Mouse (Mus musculus): ENCODE results near the gene Nol12. TPM values are rescaled to one million over a fixed set of nuclear protein-coding genes. Genes with fewer than 3 reads are reported as not detected.
A peak's percentile ranks its signal among the peaks of the same experiment; 100 is the strongest.

Nol12 gene
- polyA plus RNA-seq, 1 experiment: 50.1 TPM

DNA sequence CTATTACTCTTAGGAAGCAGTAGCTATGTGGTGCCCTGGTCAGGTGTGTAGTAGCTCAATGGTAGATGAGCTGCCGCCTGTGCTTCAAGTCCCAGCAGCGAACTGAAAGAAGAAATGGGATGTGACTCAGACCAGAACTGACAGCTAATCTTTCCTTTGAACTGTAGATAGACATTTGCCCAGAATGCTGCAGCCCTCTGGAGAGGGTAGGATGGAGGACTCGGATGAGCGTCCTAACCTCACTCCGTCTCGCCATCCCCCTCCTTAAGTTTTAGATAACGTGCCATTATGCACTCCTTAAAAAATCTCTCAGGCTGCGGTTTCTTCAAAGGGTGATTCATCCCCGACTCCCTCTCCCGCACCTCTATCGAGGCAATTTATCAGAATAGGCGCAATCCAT is 14.8 kb upstream of the Nol12 start:
- TF ChIP-seq POLR2A (IDR thresholded peaks at IDR 0.05; ENCODE audit: borderline replicate concordance, extremely low read depth, insufficient read depth, insufficient read length, poor library complexity, severe bottlenecking) (no peak), CTCF (IDR thresholded peaks at IDR 0.05; ENCODE audit: borderline replicate concordance, extremely low read depth, insufficient read depth, insufficient read length) (no peak)
- no peak for DNase-seq (ENCODE audit: low read depth)

- TF ChIP-seq CTCF (IDR thresholded peaks at IDR 0.05; ENCODE audit: borderline replicate concordance, extremely low read depth, insufficient read depth, insufficient read length): no peak
- DNase-seq (ENCODE audit: low read depth): no peak
These were observed 12.0 kb upstream of the Nol12 start for GRCm38 (mm10) chr15:78922700-78923099.

- no peak for DNase-seq (ENCODE audit: low read depth)
- TF ChIP-seq POLR2A (IDR thresholded peaks at IDR 0.05; ENCODE audit: borderline replicate concordance, extremely low read depth, insufficient read depth, insufficient read length, poor library complexity, severe bottlenecking) (no peak), CTCF (IDR thresholded peaks at IDR 0.05; ENCODE audit: borderline replicate concordance, extremely low read depth, insufficient read depth, insufficient read length) (no peak)
These were observed 11.1 kb upstream of the Nol12 start for GRCm38 (mm10) chr15:78923585-78923984.

DNA sequence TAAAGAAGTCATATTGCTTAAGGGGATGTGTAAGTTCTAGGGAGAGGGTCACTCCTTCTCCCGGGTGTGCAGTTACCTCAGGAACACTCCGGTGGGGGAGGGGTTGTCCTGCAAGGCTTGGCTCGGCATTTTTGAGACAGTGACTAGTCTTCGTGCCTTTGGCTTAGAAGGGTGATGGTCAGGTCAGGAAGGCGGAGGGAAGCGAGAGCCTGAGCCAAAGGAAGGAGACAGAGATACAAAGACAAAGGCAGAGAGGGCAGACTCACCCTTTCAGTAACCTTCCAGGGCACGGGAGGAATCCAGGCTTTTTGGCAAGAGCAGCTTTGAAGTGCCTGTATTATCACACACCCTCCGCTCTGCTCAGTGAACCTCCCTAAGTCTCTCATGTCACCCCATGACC is 9.6 kb upstream of the Nol12 start:
- DNase-seq (ENCODE audit: low read depth): no peak
- TF ChIP-seq CTCF (IDR thresholded peaks at IDR 0.05; ENCODE audit: borderline replicate concordance, extremely low read depth, insufficient read depth, insufficient read length): no peak
- no peak for TF ChIP-seq POLR2A (IDR thresholded peaks at IDR 0.05; ENCODE audit: borderline replicate concordance, extremely low read depth, insufficient read depth, insufficient read length, poor library complexity, severe bottlenecking)

DNA sequence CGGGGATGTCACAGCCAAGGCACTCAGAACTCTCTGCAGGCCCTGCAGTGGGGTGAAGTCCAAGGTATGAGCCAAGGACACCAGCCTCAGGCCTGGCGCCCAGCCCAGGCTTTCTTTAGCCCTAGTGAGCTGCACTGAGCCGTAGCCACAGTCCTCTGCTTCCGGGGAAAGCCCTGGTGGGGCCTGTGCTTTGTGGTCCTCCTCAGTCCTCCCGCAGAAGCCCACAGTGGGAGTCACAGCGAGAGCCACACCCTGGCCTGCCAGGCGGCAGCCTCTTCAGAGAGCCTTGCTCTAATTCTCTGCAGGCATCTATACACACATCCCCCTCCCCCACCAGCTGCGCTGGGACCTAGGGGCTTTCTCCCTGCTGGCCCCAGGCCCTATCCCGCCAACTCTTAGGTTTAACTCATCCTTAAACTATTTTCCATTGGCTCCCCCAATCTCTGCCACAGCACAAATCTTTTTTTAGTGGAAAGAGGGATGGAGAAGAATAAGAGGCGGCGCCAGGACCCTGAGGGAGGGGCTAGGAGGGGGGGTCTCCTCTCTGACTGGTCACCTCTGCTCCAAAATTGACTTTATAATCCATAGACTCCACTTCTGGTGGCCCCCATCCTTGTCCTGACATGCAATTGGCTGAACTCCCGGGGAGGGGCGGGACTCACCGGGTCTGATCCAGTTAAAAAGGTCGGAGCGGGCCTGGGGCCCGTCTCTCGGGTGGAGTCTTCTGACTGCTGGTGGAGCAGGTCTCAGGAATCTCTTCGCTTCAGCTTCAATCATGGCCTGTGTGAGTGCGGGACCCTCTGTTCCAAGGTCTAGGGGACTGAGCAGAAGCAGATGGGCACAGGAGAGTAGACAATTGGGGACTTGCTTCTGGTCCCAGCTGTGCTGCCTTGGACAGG is 8.5 kb upstream of the Nol12 start, which contains the start of gene Lgals1:
Gene Lgals1 (plus strand): TSS at position 705 of the 899 bp plus-strand sequence.
- TF ChIP-seq POLR2A (IDR thresholded peaks at IDR 0.05; ENCODE audit: borderline replicate concordance, extremely low read depth, insufficient read depth, insufficient read length, poor library complexity, severe bottlenecking): peak; percentile 19; the same call in 1 of the 2 replicates
- no peak for TF ChIP-seq CTCF (IDR thresholded peaks at IDR 0.05; ENCODE audit: borderline replicate concordance, extremely low read depth, insufficient read depth, insufficient read length)
- peak; percentile 80 for DNase-seq (ENCODE audit: low read depth)

- no peak for TF ChIP-seq POLR2A (IDR thresholded peaks at IDR 0.05; ENCODE audit: borderline replicate concordance, extremely low read depth, insufficient read depth, insufficient read length, poor library complexity, severe bottlenecking)
- TF ChIP-seq CTCF (IDR thresholded peaks at IDR 0.05; ENCODE audit: borderline replicate concordance, extremely low read depth, insufficient read depth, insufficient read length): no peak
- DNase-seq (ENCODE audit: low read depth): no peak
These were observed 7.5 kb upstream of the Nol12 start for GRCm38 (mm10) chr15:78927021-78927787.

GRCm38 (mm10) chr15:78927788-78928457 is 6.8 kb upstream of the Nol12 start:
- no peak for TF ChIP-seq POLR2A (IDR thresholded peaks at IDR 0.05; ENCODE audit: borderline replicate concordance, extremely low read depth, insufficient read depth, insufficient read length, poor library complexity, severe bottlenecking)
- no peak for TF ChIP-seq CTCF (IDR thresholded peaks at IDR 0.05; ENCODE audit: borderline replicate concordance, extremely low read depth, insufficient read depth, insufficient read length)
- peak; percentile 86 for DNase-seq (ENCODE audit: low read depth)

DNA sequence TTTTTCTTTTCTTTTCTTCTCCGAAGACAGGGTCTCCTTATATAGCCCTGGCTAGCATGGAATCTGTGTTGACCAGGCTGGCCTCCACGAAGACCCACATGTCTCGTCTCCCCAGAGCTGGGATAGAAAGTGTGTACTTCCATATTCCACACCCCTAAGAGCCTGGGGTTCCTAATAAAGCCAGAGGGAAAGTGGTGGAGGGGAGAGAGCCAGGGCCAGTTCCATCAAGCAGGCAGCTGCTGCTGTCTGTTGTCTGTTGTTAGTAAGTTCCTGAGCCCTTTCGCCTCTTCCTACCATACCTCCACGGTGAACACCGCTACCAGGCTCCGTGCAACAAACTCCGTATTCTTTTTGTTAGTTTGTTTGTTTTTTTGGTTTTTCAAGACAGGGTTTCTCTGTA is 6.2 kb upstream of the Nol12 start:
- DNase-seq (ENCODE audit: low read depth): no peak
- TF ChIP-seq POLR2A (IDR thresholded peaks at IDR 0.05; ENCODE audit: borderline replicate concordance, extremely low read depth, insufficient read depth, insufficient read length, poor library complexity, severe bottlenecking) (no peak), CTCF (IDR thresholded peaks at IDR 0.05; ENCODE audit: borderline replicate concordance, extremely low read depth, insufficient read depth, insufficient read length) (no peak)

GRCm38 (mm10) chr15:78930192-78930706 is 4.5 kb upstream of the Nol12 start:
- TF ChIP-seq POLR2A (IDR thresholded peaks at IDR 0.05; ENCODE audit: borderline replicate concordance, extremely low read depth, insufficient read depth, insufficient read length, poor library complexity, severe bottlenecking): no peak
- DNase-seq (ENCODE audit: low read depth): no peak

DNA sequence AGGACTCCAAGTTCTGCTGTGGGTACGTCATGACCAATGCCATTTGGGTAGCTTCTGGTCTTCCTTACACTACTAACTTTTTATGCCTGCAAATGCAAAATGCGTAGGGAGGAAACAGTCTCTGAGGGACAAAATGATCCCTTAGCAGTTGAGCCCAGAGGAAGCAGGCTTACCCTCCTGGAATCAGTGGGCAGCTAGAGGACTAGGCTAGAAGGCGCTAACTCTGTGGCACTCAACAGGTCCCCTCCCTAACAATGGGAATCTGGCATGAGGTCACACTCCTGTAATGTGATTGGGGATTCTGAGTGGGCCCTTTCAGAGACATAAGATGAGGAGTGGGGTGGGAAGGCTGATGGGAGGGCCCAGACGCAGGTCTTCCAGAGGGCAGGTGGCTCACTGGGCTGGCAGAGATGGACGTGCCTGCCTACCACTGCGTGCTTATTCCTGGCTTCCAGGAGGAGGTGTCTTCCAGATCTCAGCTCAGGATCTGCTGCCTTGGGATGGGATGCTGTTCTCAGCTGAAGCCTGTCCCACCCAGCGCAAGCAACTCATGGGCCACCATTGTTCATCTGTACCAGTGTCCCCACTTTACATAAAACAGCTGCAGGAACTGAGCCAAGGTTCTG is 3.8 kb upstream of the Nol12 start:
- DNase-seq (ENCODE audit: low read depth): no peak
- TF ChIP-seq POLR2A (IDR thresholded peaks at IDR 0.05; ENCODE audit: borderline replicate concordance, extremely low read depth, insufficient read depth, insufficient read length, poor library complexity, severe bottlenecking) (no peak), CTCF (IDR thresholded peaks at IDR 0.05; ENCODE audit: borderline replicate concordance, extremely low read depth, insufficient read depth, insufficient read length) (no peak)

- peak; percentile 54; the same call in 1 of the 2 replicates for TF ChIP-seq CTCF (IDR thresholded peaks at IDR 0.05; ENCODE audit: borderline replicate concordance, extremely low read depth, insufficient read depth, insufficient read length)
- TF ChIP-seq POLR2A (IDR thresholded peaks at IDR 0.05; ENCODE audit: borderline replicate concordance, extremely low read depth, insufficient read depth, insufficient read length, poor library complexity, severe bottlenecking): no peak
- DNase-seq (ENCODE audit: low read depth): no peak
These were observed 3.2 kb upstream of the Nol12 start for GRCm38 (mm10) chr15:78931577-78931976.
